Mouse (Mus musculus) erythroid progenitor cell, adult 5-6 weeks (primary cell): ENCODE results near the gene Actn4. TPM values are rescaled to one million over a fixed set of nuclear protein-coding genes. Genes with fewer than 3 reads are reported as not detected.

ENCODE experiments used
- ATAC-seq: replicated peaks from 2 replicates; pipeline ENCODE4 v1.8.0; 2016; ENCODE audit warnings: moderate number of reproducible peaks, mild to moderate bottlenecking, moderate TSS enrichment, inconsistent platforms; ENCODE audit not compliant: poor library complexity, low FRiP score, severe bottlenecking
- total RNA-seq, 2 experiments: library from RNA; stranded (forward) in 1 of 2; stranded (reverse) in 1 of 2; fragments of 150-400 nt in 1 of 2; fragments of 186-747, 209-891 nt in 1 of 2; gene quantifications; 2 replicates each; pipeline versions ENCODE4 v1.2.3 to v1.2.4; 2015 to 2017; ENCODE audit warnings: low replicate concordance in 2 of 2

The Actn4 gene
- total RNA-seq, 2 experiments from 2014 or later, result 173 to 189 TPM

- ATAC-seq, result no peak
Measured at GRCm38 (mm10) chr7:28866769-28867507, 95.2 kb downstream of the Actn4 start.

GRCm38 (mm10) chr7:28865481-28866300 lies 96.4 kb downstream of the Actn4 start:
- no peak for ATAC-seq

- no peak for ATAC-seq
Measured at GRCm38 (mm10) chr7:28864288-28864750, 97.8 kb downstream of the Actn4 start.

- ATAC-seq, result no peak
Measured at GRCm38 (mm10) chr7:28863540-28863939, 98.6 kb downstream of the Actn4 start, which contains the start of gene Lgals7. TSS of gene Lgals7 (plus strand) at chr7:28863853.

GRCm38 (mm10) chr7:28862817-28863499 lies 99.2 kb downstream of the Actn4 start:
- ATAC-seq, result no peak

- ATAC-seq, result no peak
Measured at GRCm38 (mm10) chr7:28860898-28861297, 101.2 kb downstream of the Actn4 start.

GRCm38 (mm10) chr7:28859953-28860352 lies 102.2 kb downstream of the Actn4 start:
- no peak for ATAC-seq

GRCm38 (mm10) chr7:28850642-28851041 lies 111.5 kb downstream of the Actn4 start:
- no peak for ATAC-seq

GRCm38 (mm10) chr7:28849700-28850236 lies 112.4 kb downstream of the Actn4 start:
- ATAC-seq, result no peak

- no peak for ATAC-seq
Measured at GRCm38 (mm10) chr7:28847273-28847672, 114.9 kb downstream of the Actn4 start.

Other genes with a start within 250 kb of the Actn4 start
- 2.5 TPM in 1 of 2 replicates, not detected in the other for gene Fbxo17, start 245.5 kb downstream of the Actn4 start, total RNA-seq (2015; ENCODE audit: low replicate concordance)
- gene Fbxo17, start 245.5 kb downstream of the Actn4 start, total RNA-seq (2017; ENCODE audit: low replicate concordance), result 1.3 TPM in 1 of 2 replicates, not detected in the other
- 12.6 and 27.2 TPM in 2 replicates for gene Mrps12, start 220.5 kb downstream of the Actn4 start, total RNA-seq (2015; ENCODE audit: low replicate concordance)
- gene Mrps12, start 220.5 kb downstream of the Actn4 start, total RNA-seq (2017; ENCODE audit: low replicate concordance), result 16.2 and 17.5 TPM in 2 replicates
- 1.3 and 6.1 TPM in 2 replicates for gene Sars2, start 220.3 kb downstream of the Actn4 start, total RNA-seq (2015; ENCODE audit: low replicate concordance)
- gene Sars2, start 220.3 kb downstream of the Actn4 start, total RNA-seq (2017; ENCODE audit: low replicate concordance), result 0.39 and 4.4 TPM in 2 replicates
- gene Ccer2, start 206.2 kb downstream of the Actn4 start, total RNA-seq (2015; ENCODE audit: low replicate concordance), result not detected in 2 replicates
- not detected in 2 replicates for gene Ccer2, start 206.2 kb downstream of the Actn4 start, total RNA-seq (2017; ENCODE audit: low replicate concordance)
- gene Sirt2, start 195.6 kb downstream of the Actn4 start, total RNA-seq (2015; ENCODE audit: low replicate concordance), result 38.9 and 40.2 TPM in 2 replicates
- gene Sirt2, start 195.6 kb downstream of the Actn4 start, total RNA-seq (2017; ENCODE audit: low replicate concordance), result 3.6 and 14.5 TPM in 2 replicates
- 8.3 and 12.2 TPM in 2 replicates for gene Nfkbib, start 194.8 kb downstream of the Actn4 start, total RNA-seq (2015; ENCODE audit: low replicate concordance)
- 4.8 and 5.5 TPM in 2 replicates for gene Nfkbib, start 194.8 kb downstream of the Actn4 start, total RNA-seq (2017; ENCODE audit: low replicate concordance)
- gene Rinl, start 173.4 kb downstream of the Actn4 start, total RNA-seq (2015; ENCODE audit: low replicate concordance), result 4.3 and 8.8 TPM in 2 replicates
- 5.4 and 19.4 TPM in 2 replicates for gene Rinl, start 173.4 kb downstream of the Actn4 start, total RNA-seq (2017; ENCODE audit: low replicate concordance)
- gene Hnrnpl, start 153.8 kb downstream of the Actn4 start, total RNA-seq (2015; ENCODE audit: low replicate concordance), result 215 and 258 TPM in 2 replicates
- 202 and 252 TPM in 2 replicates for gene Hnrnpl, start 153.8 kb downstream of the Actn4 start, total RNA-seq (2017; ENCODE audit: low replicate concordance)
- gene Ech1, start 137.1 kb downstream of the Actn4 start, total RNA-seq (2015; ENCODE audit: low replicate concordance), result 34.2 and 61.2 TPM in 2 replicates
- 10.6 and 14.1 TPM in 2 replicates for gene Ech1, start 137.1 kb downstream of the Actn4 start, total RNA-seq (2017; ENCODE audit: low replicate concordance)
- not detected in 2 replicates for gene Lgals4, start 128.5 kb downstream of the Actn4 start, total RNA-seq (2015; ENCODE audit: low replicate concordance)
- gene Lgals4, start 128.5 kb downstream of the Actn4 start, total RNA-seq (2017; ENCODE audit: low replicate concordance), result 0.91 and 1.5 TPM in 2 replicates
- gene Lgals7, start 98.5 kb downstream of the Actn4 start, total RNA-seq (2015; ENCODE audit: low replicate concordance), result not detected in 2 replicates
- gene Lgals7, start 98.5 kb downstream of the Actn4 start, total RNA-seq (2017; ENCODE audit: low replicate concordance), result not detected in 2 replicates
- gene Capn12, start 80.9 kb downstream of the Actn4 start, total RNA-seq (2015; ENCODE audit: low replicate concordance), result not detected in 2 replicates
- gene Capn12, start 80.9 kb downstream of the Actn4 start, total RNA-seq (2017; ENCODE audit: low replicate concordance), result 1.2 TPM in 1 of 2 replicates, not detected in the other
- 83.8 and 161 TPM in 2 replicates for gene Eif3k, start 19.5 kb upstream of the Actn4 start, total RNA-seq (2015; ENCODE audit: low replicate concordance)
- gene Eif3k, start 19.5 kb upstream of the Actn4 start, total RNA-seq (2017; ENCODE audit: low replicate concordance), result 81.5 and 115 TPM in 2 replicates
- gene Map4k1, start 19.7 kb upstream of the Actn4 start, total RNA-seq (2015; ENCODE audit: low replicate concordance), result 13.0 and 23.1 TPM in 2 replicates
- 7.3 and 7.9 TPM in 2 replicates for gene Map4k1, start 19.7 kb upstream of the Actn4 start, total RNA-seq (2017; ENCODE audit: low replicate concordance)
- gene Ryr1, start 162.8 kb upstream of the Actn4 start, total RNA-seq (2015; ENCODE audit: low replicate concordance), result under 0.01 TPM in 1 of 2 replicates, not detected in the other
- gene Ryr1, start 162.8 kb upstream of the Actn4 start, total RNA-seq (2017; ENCODE audit: low replicate concordance), result not detected in 2 replicates
- 3.4 and 7.2 TPM in 2 replicates for gene Rasgrp4, start 172.5 kb upstream of the Actn4 start, total RNA-seq (2015; ENCODE audit: low replicate concordance)
- gene Rasgrp4, start 172.5 kb upstream of the Actn4 start, total RNA-seq (2017; ENCODE audit: low replicate concordance), result 1.9 and 3.5 TPM in 2 replicates
- 6.3 and 13.3 TPM in 2 replicates for gene Fam98c, start 193.9 kb upstream of the Actn4 start, total RNA-seq (2015; ENCODE audit: low replicate concordance)
- 2.2 and 2.7 TPM in 2 replicates for gene Fam98c, start 193.9 kb upstream of the Actn4 start, total RNA-seq (2017; ENCODE audit: low replicate concordance)
- gene Ggn, start 207.9 kb upstream of the Actn4 start, total RNA-seq (2015; ENCODE audit: low replicate concordance), result not detected in 2 replicates
- not detected in 2 replicates for gene Ggn, start 207.9 kb upstream of the Actn4 start, total RNA-seq (2017; ENCODE audit: low replicate concordance)
- gene Spred3, start 208.1 kb upstream of the Actn4 start, total RNA-seq (2015; ENCODE audit: low replicate concordance), result 0.72 and 3.4 TPM in 2 replicates
- gene Spred3, start 208.1 kb upstream of the Actn4 start, total RNA-seq (2017; ENCODE audit: low replicate concordance), result 1.3 and 3.0 TPM in 2 replicates
- 85.4 and 103 TPM in 2 replicates for gene Psmd8, start 218.4 kb upstream of the Actn4 start, total RNA-seq (2015; ENCODE audit: low replicate concordance)
- gene Psmd8, start 218.4 kb upstream of the Actn4 start, total RNA-seq (2017; ENCODE audit: low replicate concordance), result 66.3 and 68.3 TPM in 2 replicates